Mouse (Mus musculus) left cerebral cortex, adult 6 months (tissue): ENCODE results near the gene Cxcl15. TPM values are rescaled to one million over a fixed set of nuclear protein-coding genes. Genes with fewer than 3 reads are reported as not detected.

Experiments used
- long read RNA-seq, 2 experiments: library from polyadenylated mRNA; unstranded; transcript quantifications; one replicate each; pipeline ENCODE4 v2.0.0; 2019 to 2020
- polyA plus RNA-seq: library from polyadenylated mRNA; unstranded; fragments of <200 nt; fragmentation: Nextera tagmentation; gene quantifications from 2 replicates; pipeline ENCODE4 v1.2.3, GENCODE M21; 2021

Gene Cxcl15
- polyA plus RNA-seq, result not detected in 2 replicates
- long read RNA-seq, experiment 1, result 0 reads
- long read RNA-seq, experiment 2, result 0 reads

DNA sequence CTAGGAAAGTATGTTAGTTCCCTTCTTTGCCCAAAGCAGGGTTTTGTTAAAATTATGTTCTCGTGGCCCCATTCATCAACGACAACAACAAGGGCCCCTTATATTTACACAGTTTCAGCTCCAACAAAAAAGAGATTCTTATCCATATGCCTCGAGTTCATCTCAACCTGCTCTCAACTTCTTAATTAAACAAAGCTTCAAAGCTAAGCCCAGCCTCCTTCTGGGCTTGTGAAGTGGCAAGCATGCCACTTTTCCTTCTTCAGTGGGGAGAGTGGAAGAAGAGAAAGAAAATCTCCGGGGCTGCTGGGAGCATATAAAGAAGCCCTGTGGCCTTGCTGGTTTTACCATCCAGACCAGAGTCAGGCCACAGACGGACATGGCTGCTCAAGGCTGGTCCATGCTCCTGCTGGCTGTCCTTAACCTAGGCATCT is at the start of gene Cxcl15:
Gene Cxcl15, plus strand, starts transcription at position 340 of the 431 bp plus-strand sequence.

DNA sequence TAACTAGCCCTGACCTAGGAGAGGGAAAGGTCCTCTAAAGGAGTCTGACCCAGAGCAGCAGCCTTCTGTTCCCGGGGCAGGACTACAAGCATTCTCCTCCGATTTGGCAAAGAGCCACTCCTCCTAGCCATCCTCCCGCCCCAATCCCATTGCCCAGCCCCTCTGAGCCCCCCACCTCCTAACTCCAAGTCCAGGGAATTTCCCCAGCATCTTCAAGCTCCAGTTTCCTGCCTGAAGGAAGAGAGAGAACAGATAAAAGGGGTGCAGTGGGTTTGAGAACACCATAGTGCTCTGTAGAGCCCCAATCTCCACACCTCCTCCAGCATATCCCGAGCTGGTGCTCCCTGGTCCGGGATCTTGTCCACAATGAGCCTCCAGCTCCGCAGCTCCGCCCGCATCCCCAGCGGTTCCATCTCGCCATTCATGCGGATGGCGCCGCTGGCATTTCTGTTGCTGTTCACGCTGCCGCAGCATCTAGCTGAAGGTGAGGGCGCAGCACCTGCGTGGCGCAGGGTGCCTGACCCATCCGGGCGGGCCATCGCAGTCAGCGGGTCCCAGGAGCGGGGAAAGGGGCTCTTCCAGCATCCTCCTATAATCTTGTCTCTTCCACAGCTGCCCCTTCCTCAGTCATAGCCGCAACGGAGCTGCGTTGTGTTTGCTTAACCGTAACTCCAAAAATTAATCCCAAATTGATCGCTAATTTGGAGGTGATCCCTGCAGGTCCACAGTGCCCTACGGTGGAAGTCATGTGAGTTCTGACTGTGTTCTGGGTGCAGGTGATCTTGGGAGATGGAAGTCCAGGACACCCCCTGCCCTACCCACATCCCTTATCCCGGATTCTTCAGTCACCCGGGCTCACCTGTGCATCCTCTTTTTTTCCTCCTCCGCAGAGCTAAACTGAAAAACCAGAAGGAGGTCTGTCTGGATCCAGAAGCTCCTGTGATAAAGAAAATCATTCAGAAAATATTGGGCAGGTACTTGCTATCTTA is 35.0 kb upstream of the Cxcl15 start, which contains the start of gene Cxcl5:
Gene Cxcl5, plus strand, starts transcription at position 284 of the 989 bp plus-strand sequence.

DNA sequence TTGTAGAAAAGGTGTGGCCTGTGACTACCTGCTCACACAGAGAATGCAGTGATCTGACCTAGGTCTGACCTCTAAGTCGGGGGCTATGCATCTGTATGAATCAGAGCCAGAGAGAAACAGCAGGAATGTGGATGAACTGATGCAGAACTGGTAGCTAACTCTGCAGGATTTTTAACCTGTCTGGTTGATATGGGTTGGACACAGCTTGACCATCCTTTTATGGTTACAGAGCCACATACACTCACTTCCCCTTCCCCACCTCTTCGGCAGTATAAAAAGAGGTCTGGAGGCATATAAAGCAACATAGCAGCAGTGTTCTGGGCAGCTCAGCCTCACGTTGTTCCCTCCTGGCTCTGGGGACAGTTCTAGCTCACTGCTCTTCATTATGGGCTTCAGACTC is 26.1 kb upstream of the Cxcl15 start, which contains the start of gene Ppbp:
Gene Ppbp, plus strand, starts transcription at position 301 of the 400 bp plus-strand sequence.

GRCm38 (mm10) chr5:90771880-90772653 is 22.3 kb upstream of the Cxcl15 start, which contains the start of gene Pf4:
TSS of gene Pf4 (plus strand) at chr5:90772435.

GRCm38 (mm10) chr5:90785659-90786588 is 8.4 kb upstream of the Cxcl15 start, which contains the start of gene Cxcl3:
TSS of gene Cxcl3 (plus strand) at chr5:90786103.

Other genes starting within 250 kb of the Cxcl15 start
- gene 5830473C10Rik, start 233.4 kb upstream of the Cxcl15 start, polyA plus RNA-seq, result not detected in 2 replicates
- gene Rassf6, start 153.9 kb upstream of the Cxcl15 start, polyA plus RNA-seq, result 0.43 and 0.61 TPM in 2 replicates
- gene Cxcl5, start 35.2 kb upstream of the Cxcl15 start, polyA plus RNA-seq, result 0.45 and 1.4 TPM in 2 replicates
- gene Ppbp, start 26.0 kb upstream of the Cxcl15 start, polyA plus RNA-seq, result not detected in 2 replicates
- 14.3 TPM in 2 replicates for gene Pf4, start 22.1 kb upstream of the Cxcl15 start, polyA plus RNA-seq
- gene Cxcl3, start 8.4 kb upstream of the Cxcl15 start, polyA plus RNA-seq, result not detected in 2 replicates
- gene Cxcl1, start 96.7 kb downstream of the Cxcl15 start, polyA plus RNA-seq, result 0.05 TPM in 1 of 2 replicates, not detected in the other
- gene Cxcl2, start 109.3 kb downstream of the Cxcl15 start, polyA plus RNA-seq, result not detected in 2 replicates
- 6.9 and 32.8 TPM in 2 replicates for gene Mthfd2l, start 136.6 kb downstream of the Cxcl15 start, polyA plus RNA-seq
- 0.10 TPM in 1 of 2 replicates, not detected in the other for gene Epgn, start 232.9 kb downstream of the Cxcl15 start, polyA plus RNA-seq